Mouse (Mus musculus) left cerebral cortex, adult 8-10 months (tissue): ENCODE data around the gene 2900026A02Rik. TPM values are rescaled to one million over a fixed set of nuclear protein-coding genes. Genes with fewer than 3 reads are reported as not detected.
A peak's percentile ranks its signal among the peaks of the same experiment; 100 is the strongest.
"Not testable (repeated sequence)": the region's sequence is repeated elsewhere in the genome, so short reads cannot be mapped to it uniquely, and the experiment has no call there.

Source experiments
- DNase-seq, 2 experiments: peaks; one replicate each; pipeline ENCODE4 v3.0.0; 2022; ENCODE audit warnings: low spot score in 2 of 2
- total RNA-seq, 4 experiments: library from RNA; stranded (reverse); gene quantifications; 2 replicates each; pipeline ENCODE4 v1.2.4; 2022

Gene 2900026A02Rik
- total RNA-seq, 4 experiments from 2014 or later: 33.9 to 38.7 (median 35.5) TPM

DNA sequence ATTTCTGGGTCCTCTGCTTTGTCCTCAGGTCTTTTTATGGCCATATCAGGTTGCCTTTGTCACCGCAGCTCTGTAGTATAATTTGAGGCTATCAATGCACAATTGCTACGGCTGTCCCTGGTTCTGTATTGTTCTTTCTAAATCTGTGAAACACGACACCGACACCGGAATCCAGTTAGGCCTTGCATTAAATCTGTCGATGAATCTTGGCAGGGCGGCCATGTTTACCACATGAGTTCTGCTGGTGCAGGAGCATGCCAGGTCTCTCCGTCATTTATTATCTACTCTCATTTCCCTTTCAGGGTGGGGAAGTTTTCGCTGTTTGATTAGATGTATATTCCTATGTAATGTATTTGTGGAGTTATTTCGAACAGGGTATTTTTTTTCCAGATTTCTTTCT is 97.3 kb downstream of the 2900026A02Rik start:
- DNase-seq: no peak

DNA sequence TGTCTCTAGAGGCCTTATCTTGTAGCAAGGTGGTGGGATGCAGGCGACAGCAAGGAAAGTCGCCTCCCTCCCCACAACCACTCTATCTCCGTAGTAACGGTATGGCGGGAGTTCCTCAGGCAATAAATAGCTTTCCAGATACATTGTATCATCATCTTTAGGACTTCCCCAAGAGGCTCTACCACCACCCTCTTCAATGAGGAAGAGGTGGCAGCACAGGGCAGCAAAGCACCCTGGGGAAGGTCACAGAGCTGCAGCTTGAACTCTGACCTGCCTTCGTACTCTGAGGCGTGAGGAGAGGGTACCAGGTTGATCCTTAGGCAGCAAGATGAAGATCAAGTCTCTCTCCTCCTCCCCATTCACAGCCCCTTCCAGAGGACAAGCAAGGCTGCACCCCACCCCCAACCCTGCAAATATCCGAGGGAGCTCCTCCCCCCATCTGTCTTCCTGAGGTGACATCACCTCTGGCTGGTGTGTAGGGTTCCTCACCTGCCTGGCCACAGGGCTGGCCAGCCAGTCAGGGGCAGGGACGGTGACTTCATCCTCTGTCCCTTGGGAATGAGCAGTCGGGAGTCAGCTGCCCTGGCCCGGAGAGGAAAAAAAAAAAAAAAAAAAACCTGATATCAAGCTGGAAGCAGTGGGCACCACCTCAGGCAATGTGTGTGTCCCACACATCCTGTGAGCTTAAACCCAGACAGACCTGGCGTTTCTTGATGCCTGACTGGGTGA is 98.5 kb downstream of the 2900026A02Rik start:
- no peak for DNase-seq

DNA sequence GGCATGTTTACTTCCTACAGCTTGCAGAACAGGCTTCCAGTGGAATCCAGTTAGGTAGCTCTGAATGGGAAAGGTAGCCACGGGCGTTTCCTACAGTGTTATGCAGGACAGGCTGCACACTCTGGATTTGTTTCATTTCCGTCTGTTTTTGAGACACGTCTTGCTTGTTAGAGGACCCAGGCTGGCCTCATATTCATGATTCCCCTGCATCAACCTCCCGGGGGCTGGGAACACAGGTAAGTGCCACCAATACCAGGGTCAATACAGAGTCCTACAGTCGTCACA is 99.5 kb downstream of the 2900026A02Rik start:
- no peak for DNase-seq

DNA sequence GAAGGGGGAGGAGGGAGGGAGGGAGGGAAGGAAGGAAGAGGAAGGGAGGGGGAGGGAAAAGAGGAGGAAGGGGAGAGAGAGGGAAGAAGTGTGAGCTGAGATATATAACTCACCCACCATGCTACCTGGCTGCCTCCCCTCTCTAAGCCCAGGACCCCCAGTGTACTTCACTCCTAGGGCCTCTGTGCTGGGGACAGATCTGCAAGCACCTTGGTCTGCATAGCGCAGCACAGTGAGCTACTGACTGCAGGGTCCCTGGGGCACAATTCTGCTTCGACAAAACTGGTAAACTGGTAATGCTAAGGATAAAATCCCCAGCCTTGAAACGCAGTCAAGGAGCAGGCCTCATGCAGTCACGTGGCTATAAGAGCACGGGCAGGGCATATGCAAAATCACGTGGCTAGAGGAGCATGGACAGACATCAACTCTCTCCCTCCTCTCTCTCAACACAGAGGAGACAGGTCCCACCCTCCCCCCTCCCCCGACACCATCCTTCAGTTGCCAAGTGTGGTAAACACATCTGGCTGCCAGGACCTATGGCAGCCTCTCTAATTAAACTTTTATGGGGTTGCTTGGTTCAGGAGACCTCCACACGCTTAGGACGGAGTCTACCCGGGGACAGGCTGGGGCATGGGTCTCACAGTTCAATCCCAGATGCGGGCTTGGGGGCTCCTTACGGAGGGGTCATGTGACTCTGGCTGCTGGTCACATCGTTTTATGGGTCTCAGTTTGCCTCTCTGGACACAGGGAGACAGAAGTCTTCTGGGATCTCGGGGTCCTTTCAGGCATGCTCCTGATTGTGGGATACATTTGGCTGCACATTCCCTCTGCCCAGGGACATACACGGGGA is 100.1 kb downstream of the 2900026A02Rik start:
- DNase-seq: no peak

DNA sequence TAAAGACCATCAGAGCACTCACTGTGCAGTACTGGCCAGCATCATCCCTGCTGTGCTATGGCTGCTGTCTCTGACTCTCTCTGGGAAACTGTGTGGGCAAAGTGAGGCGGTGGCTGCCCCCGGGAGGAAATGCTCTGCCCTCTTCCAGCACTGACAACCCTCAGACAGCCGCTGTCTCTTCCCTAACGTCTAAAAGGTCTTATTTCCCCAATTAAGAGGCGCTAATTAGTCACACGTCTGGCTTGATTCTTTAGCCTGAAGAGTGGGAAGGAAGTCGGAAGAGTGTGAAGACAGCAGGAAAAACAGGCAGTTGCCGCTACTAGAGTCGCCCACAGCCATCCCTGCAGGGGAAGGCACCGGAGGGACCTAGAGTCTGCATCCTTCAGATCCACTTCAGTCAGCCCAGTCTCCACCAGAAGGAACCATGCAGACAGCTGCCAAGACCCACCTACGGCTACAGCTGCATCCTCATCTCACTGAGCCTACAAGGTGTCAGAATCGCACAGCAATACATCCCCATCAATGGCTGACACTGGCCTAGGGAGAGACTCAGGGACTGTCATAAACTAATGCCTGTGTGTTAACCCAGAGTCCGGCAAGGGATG is 101.1 kb downstream of the 2900026A02Rik start:
- peak in 1 of 2 experiments; percentile 91 for DNase-seq

DNA sequence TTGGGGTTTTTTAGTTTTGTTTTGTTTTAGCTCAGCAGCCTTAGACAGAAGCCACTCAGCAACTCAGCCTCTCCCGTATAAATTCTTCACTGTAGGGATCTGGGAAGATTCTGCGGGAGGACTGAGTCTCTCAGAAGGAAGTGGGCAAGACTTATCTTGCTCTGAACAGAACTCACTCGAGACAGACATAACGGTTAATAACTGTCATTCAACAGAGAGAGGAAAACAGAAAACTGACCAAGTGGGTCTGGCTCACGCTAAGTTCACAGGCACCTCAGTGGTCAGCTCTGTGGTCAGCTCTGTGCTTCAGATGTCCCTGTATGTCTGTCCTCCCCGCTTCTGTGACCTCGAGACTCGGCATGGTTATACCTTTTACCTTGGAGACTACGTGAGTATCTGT is 101.7 kb downstream of the 2900026A02Rik start:
- DNase-seq: no peak

DNA sequence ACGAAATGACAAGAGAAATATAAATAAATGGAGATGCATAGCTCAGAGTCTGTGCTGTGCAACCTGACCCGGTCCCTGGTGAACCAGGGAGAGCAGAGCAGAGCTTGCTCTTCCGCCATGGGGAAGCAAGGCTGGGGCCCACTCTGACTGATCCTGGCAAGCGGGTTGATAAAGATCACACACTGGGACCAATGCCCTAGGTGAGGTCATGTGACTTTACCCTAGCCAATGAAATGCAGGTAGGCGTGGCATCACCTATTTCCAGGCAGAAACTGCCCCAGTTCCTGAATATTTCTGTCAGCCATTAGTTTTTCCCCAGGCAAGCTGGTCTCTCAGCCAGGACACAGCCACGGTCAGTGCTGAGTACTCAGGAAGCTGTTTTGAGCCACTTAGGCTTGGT is 102.3 kb downstream of the 2900026A02Rik start:
- DNase-seq: no peak

DNA sequence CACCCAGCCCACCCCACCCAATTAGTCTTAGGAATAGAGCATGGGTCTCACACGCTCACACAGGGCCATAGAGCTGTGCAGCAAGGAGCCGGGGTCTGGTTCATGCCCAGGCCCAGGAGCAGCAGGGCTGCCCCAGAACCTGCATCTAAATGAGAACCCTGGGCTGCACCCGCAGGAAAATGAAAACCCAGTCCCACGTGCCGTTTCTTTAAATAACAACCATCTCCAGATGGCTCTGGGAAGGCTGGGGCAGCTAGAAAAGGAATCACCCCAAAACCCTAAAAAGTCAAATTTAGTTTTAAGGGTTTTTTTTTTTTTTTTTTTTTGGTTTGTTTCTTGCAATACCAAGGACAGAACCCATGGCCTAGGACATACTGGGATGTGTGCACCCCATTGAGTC is 103.7 kb downstream of the 2900026A02Rik start:
- no peak for DNase-seq

DNA sequence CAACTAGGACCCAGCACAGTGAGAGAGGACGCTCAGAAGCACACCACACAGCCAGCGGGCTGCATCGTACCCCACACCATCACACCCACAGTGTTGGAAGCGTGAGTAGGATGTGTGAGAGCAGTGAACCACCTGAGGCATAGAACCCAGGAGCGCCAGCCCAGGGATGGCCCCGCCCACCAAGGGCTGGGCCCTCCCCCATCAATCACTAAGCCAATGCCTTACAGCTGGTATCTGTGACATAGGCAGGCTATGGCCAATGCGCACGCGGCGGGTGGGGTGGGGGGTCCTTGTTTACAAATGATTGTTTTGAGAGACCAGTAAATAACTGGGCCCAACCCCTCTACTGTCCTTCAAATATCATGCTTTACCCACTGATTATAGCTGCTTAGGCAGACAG is 105.1 kb downstream of the 2900026A02Rik start:
- DNase-seq: no peak

DNA sequence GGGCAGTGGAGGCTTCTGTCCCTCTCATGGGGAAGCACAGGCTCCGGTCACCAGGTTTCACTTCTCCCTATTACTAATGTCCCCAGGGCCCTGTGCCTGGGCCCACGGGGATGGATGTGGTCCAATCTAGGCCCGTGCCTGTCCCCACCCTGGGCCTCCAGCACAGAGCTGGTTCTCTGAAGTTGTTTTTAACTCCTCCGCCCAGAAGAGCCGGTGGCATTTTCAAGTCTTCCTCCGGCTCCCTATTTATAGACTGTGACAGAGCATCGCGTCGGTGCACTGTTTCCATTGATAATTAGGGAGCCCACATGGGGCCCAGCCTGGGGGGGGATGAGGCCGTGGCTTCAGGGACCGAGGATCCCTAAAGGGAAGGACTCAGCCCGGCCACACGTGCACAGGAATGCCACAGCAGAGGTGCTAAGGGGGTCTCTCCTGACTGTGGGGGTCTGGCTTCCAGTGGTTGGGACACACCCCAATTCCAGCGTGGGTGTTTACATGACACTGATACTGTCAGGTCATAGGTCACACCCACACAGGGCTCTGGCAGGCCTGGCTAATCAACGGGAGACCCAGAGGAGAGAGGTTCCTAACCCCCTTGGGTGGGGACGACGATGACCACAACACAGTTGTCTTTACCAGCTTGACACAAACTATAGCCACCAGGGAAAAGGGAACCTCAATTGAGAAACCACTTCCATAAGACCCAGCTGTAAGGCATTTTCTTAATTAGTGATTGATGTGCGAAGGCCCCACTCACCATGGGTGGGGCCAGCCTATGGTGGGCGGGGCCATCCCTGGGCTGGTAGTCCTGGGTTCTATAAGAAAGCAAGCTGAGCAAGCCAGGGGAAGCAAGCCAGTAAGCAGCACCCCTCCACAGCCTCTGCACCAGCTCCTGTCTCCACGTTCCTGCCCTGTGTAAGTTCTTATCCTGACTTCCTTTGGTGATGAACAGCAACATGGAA is 106.5 kb downstream of the 2900026A02Rik start:
- no peak for DNase-seq

DNA sequence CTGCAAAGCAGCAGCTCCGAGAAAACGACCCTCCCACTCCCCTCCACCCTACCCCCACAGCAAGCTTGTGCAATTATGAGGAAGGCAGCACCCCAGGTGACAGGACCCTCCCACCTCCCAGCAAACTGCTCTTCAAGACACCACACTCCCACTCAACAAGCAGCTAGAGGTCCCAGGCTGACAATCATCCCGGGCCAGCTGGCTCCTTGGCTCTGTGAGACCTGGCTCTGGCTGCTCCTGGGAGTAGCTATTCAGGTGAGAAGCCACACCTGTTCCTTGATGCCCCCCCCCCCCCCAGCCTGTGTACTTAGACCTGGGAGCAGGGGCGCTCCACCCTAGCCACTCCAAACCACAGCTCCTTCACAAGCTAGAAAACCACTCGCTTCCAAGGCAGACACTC is 107.9 kb downstream of the 2900026A02Rik start:
- DNase-seq: no peak

DNA sequence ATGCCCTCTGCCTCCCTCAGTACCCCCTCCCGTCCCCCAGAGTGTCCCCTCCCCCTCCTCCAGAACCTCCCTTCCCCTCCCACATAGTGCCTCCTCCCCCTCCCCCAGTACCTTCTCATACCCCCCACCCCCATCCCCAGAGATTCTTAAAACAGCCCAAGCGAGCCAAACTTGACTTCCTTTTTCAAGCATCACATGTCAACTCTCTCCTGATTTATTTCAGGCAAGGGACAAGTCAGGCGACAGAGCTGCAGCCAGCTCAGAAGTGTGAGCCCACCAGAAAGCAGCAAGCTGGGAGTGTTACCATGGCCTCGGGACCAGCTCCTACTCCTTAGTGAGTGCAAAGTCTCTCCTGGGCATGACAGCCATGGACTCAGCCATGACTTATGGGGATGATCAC is 109.7 kb downstream of the 2900026A02Rik start:
- no peak for DNase-seq

DNA sequence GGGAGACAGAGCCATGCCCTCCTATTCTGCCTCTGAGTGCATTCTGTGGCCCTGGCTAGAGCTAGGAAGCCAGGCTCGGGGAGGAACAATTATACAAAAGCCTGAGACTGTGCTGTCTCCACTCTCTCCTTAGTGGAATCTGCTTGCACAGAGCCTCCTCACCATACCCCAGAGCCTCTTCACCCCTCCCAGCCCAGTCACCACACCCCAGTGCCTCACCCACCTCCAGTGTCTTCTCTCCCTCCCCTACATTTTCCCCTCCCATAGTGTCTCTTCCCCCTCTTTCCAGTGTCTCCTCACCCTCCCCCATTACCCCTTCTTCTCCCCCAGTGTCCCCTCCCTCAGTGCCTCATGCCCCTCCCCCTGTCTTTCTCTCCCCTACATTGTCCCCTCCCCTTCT is 110.1 kb downstream of the 2900026A02Rik start:
- no peak for DNase-seq

DNA sequence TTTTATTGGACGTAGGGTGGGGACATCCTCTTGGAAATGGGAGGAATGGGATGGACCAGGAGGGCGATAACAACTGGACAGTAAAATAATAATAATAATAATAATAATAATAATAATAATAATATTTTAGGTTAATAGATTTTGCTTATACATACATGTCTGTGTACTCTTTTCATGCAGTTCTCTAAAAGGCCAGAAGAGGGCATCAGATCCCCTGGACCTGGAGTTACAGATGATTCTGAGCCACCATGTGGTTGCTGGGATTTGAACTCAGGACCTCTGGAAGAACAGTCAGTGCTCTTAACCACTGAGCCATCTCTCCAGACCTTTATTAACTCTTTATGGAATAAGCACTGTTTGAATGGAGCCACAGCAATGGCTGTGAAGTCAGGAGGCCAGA is 111.4 kb downstream of the 2900026A02Rik start:
- DNase-seq: not testable (repeated sequence)

DNA sequence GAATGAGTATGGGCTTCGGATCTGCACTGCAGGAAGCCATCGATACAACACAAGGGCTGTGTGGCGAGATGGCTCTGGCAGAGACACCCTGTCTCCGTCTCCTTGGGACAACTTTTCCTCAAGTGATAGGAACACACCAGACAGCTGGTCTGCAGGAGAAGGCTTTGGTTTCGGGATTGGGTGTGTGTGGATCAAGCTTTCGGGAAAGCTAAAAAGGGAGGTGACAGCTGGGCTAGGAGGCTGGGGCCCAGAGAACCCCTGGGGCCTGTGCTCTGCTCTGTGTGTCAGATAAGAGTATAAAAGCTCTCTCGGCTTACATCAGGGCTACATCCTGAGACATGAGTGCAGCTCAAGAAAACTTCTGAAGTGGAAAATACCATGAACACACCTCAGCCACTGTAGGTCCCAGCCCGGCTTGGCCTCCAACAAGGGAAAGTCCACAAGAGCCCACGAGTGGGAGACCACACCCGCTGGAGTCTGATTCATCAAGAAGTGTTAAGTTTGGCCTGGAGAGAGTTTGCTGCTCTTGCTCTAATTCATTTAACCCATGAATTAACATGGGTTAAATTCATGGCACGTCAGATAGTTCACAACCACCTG is 112.8 kb downstream of the 2900026A02Rik start:
- DNase-seq: no peak

DNA sequence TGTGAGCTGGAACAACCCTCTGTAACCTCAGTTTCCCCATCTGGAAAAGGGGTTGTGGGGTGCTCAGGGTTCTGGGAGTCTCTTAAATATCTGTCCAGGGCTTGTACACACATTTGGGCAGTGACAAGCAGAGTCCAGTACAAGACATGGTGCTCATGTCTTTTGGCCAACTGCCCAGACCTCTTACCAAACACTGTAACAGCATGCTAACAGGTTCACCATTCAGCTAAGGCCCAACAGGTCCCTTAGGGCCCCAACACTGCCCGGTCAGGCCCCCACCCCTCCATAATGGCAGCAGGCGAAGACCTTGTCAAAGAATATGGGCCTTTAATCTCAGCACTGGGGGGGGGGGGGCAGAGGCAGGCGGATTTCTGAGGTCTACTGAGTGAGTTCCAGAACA is 113.3 kb downstream of the 2900026A02Rik start:
- no peak for DNase-seq

DNA sequence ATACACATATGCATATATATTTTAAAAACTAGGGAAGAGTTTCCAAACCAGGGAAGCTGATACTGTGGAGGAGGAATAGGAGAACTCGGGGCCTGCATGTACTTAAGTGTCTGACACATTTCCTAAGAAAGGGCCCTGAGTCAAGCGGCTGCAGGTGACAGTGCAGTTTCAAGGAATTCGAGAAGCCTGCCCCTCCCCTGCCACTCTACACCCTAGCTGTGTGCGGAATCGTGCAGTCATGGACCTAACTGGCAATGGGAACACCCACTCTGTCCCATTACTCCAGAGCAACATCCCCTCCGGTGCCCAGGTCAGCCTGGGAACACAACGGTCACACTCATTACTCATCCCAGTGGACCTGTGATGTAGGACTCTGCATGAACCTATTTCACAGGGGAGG is 114.4 kb downstream of the 2900026A02Rik start:
- no peak for DNase-seq

DNA sequence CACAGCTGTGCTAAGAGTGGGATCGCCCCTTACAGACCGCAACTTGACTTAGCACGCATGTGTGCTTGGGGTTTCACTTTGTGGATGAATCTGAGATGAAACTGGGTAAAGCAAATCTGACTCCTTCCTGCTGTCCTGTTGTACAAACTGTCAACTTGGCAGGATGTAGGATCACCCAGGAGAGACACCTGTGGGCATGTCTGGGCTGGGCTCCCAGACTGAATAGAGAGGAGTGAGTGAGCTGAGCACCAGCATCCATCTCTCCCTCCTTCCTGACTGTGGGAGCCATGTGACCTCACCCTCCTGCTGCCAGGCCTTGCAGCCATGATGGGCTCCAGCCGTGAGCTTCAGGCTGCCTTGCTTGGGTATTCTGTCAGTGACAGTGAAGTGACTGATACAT is 115.6 kb downstream of the 2900026A02Rik start:
- no peak for DNase-seq

DNA sequence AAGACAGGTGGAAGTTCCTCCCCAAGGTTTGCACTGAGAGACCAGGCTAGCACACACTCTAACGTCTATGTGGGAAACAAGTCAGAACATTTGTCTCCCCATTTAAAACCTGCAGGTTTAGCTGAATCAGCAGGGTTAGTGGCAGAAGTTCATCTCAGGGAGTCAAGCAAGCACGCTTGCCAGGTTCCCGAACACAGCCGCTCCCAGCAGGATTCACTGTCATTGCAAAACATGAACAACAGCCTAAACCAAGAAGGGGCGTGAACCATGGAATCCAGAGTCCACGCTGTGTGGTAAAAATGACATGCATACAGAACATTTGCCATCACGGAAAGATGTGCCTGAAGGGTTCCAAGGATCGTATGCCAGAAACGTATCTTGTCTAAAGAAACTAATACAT is 116.0 kb downstream of the 2900026A02Rik start:
- DNase-seq: no peak

DNA sequence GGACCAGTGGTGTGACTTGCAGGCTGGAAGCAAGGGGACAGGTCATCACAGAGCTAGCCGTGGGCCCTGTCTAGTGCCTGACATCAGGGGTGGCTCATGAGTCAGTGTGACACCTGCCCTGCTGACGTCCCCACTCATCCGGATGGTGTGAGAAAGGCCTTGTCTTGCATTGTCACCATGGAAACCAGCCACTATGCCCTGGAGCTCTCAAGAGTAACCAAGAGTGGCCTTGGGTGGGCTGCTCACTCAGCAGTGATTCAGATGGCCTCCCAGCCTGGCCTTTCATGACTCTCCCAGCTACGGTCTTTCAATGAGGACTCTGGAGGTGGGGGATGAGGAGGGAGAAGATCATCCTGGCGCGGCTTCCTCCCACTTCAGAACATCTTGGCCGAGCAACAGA is 118.6 kb downstream of the 2900026A02Rik start:
- DNase-seq: no peak

DNA sequence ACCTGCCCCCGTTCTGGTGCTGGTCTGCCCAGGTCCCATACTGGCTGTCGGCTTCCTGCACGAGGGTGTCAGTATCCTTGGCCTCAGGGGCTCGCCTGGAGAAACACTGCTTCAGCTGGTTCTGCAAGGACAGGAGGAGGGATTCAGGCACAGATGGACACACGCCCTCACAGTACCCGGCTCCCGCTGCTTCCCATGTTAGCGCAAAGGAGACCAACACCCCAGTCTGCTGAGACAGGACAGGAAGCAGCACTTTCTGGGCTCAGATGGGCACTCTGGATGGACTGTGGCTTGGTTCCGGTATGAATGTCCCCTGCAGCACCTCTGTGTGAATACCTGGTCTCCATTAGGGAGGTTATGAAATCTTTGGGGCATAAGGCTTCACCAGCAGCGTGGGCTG is 119.6 kb downstream of the 2900026A02Rik start:
- DNase-seq: no peak
